Mouse (Mus musculus) kidney, adult 2 months (tissue): Measurements from ENCODE around the gene Gm20431.

ENCODE experiments used
- CTCF ChIP-seq: fragments of 200-500 bp; conservative IDR thresholded peaks from 2 replicates; pipeline ENCODE4 v1.5.1; 2011; ENCODE audit warnings: low read depth, mild to moderate bottlenecking, control low read depth, low read length, moderate library complexity, mixed read lengths; ENCODE audit not compliant: insufficient read depth, insufficient read length
- POLR2A ChIP-seq: fragments of 200-500 bp; IDR thresholded peaks from one replicate; pipeline ENCODE4 v1.6.1; 2011; ENCODE audit warnings: low read depth, low read length, control low read depth

DNA sequence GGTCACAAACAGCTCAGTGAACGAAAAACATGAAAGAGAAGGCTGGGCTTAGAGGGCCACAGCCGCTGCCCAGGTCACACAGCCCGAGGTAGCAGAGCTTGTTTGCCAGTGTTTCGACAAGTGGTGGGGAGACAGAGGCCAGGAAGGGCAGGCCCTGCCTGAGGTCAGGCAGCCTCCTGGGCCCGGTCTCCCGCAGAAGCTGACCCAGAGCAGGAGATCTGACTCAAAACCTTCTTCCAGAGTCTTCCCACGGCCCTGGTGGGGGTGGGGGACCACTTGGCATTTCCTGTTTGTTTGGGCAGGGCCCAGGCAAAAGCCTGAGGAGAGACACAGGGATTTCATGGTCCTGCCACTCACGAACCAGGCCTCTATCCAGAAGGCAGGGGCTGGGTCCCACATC lies 75.3 kb downstream of the Gm20431 start:
- TF ChIP-seq CTCF (no peak), POLR2A (no peak)
